Mouse (Mus musculus): ENCODE results near the gene Cep83. TPM values are rescaled to one million over a fixed set of nuclear protein-coding genes. Genes with fewer than 3 reads are reported as not detected.

Cep83 gene
- total RNA-seq, 4 experiments from 2014 or later: 30.7 to 34.9 (median 31.8) TPM

- peak in 1 of 2 experiments; percentile 26 for DNase-seq (ENCODE audit: low spot score in 2 of 2)
These were observed 89.1 kb downstream of the Cep83 start for GRCm38 (mm10) chr10:94777576-94777975.

GRCm38 (mm10) chr10:94779319-94779718 lies 90.9 kb downstream of the Cep83 start:
- DNase-seq (ENCODE audit: low spot score in 2 of 2): no peak

- DNase-seq (ENCODE audit: low spot score in 2 of 2): no peak
These were observed 92.3 kb downstream of the Cep83 start for GRCm38 (mm10) chr10:94780618-94781262.

- no peak for DNase-seq (ENCODE audit: low spot score in 2 of 2)
These were observed 100.8 kb downstream of the Cep83 start for GRCm38 (mm10) chr10:94789205-94789604.

GRCm38 (mm10) chr10:94793914-94794313 lies 105.5 kb downstream of the Cep83 start:
- no peak for DNase-seq (ENCODE audit: low spot score in 2 of 2)

- DNase-seq (ENCODE audit: low spot score in 2 of 2): no peak
These were observed 106.3 kb downstream of the Cep83 start for GRCm38 (mm10) chr10:94794666-94795244.

- no peak for DNase-seq (ENCODE audit: low spot score in 2 of 2)
These were observed 109.7 kb downstream of the Cep83 start for GRCm38 (mm10) chr10:94798128-94798527.

GRCm38 (mm10) chr10:94799485-94800239 lies 111.2 kb downstream of the Cep83 start:
- no peak for DNase-seq (ENCODE audit: low spot score in 2 of 2)

GRCm38 (mm10) chr10:94800677-94801354 lies 112.4 kb downstream of the Cep83 start:
- DNase-seq (ENCODE audit: low spot score in 2 of 2): no peak

GRCm38 (mm10) chr10:94804029-94804908 lies 115.8 kb downstream of the Cep83 start:
- peak in 1 of 2 experiments; percentile 35 for DNase-seq (ENCODE audit: low spot score in 2 of 2)

- no peak for DNase-seq (ENCODE audit: low spot score in 2 of 2)
These were observed 116.4 kb downstream of the Cep83 start for GRCm38 (mm10) chr10:94804909-94805220.

- DNase-seq (ENCODE audit: low spot score in 2 of 2): no peak
These were observed 118.9 kb downstream of the Cep83 start for GRCm38 (mm10) chr10:94807323-94807722.

- DNase-seq (ENCODE audit: low spot score in 2 of 2): no peak
These were observed 119.8 kb downstream of the Cep83 start for GRCm38 (mm10) chr10:94808275-94808674.

GRCm38 (mm10) chr10:94809946-94810472 lies 121.6 kb downstream of the Cep83 start:
- DNase-seq (ENCODE audit: low spot score in 2 of 2): no peak

GRCm38 (mm10) chr10:94811907-94812851 lies 123.7 kb downstream of the Cep83 start:
- peak; percentile 44 to 51 for DNase-seq (ENCODE audit: low spot score in 2 of 2)

GRCm38 (mm10) chr10:94818127-94818526 lies 129.7 kb downstream of the Cep83 start:
- DNase-seq (ENCODE audit: low spot score in 2 of 2): no peak

GRCm38 (mm10) chr10:94818781-94819665 lies 130.6 kb downstream of the Cep83 start:
- DNase-seq (ENCODE audit: low spot score in 2 of 2): no peak

- no peak for DNase-seq (ENCODE audit: low spot score in 2 of 2)
These were observed 135.7 kb downstream of the Cep83 start for GRCm38 (mm10) chr10:94823971-94824760.
